Mouse (Mus musculus) cerebellum, postnatal 10 days (tissue): ENCODE data around the gene Wipi1.

Source experiments
- DNase-seq, 2 experiments: peaks; one replicate each; pipeline ENCODE4 v3.0.0; 2021; ENCODE audit warnings: mixed read lengths in 2 of 2

Wipi1 gene

DNA sequence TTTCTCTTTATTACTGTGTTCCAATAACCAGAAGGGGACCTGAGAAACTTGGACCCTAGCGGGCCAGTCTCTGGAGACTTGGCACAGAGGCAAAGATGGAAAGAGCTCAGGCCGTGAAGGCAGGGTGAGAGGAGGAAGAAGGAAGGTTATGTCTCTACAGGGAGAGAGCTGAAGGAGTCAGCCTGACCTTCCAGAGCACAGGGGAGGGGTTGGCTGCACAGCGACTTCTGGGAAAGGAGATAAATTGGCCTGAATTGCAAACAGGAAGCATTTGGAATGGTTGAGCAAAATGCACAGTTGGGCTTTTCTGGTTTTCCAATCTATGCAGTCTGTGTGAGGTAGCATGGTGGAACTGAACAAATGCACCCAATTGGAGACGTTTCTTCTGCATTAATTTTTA, 5.0 kb upstream of the Wipi1 start:
- peak in 1 of 2 experiments; percentile 23 for DNase-seq

GRCm38 (mm10) chr11:109616352-109616751, 4.6 kb upstream of the Wipi1 start:
- peak in 1 of 2 experiments; percentile 22 for DNase-seq

DNA sequence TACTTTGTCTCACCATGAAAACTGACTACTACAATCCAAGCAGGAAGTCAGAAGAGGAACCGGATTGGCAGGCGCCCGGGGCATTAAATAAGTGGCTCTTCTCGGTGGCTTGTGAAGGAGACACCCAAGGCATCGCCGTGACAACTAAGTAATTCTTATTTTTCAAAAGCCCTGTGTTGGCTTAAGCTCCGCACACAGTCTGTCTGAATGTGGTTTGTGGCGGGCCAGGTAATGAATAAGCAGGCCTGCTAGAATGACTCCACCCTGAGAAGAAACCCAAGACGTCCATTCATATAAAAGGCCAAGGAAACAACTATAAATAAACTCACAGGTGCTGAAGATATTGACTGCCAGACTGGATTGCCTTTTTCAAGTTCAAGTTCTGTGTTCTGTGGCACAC, 3.5 kb upstream of the Wipi1 start:
- no peak for DNase-seq

GRCm38 (mm10) chr11:109612871-109613529, 1.2 kb upstream of the Wipi1 start:
- DNase-seq, result no peak

DNA sequence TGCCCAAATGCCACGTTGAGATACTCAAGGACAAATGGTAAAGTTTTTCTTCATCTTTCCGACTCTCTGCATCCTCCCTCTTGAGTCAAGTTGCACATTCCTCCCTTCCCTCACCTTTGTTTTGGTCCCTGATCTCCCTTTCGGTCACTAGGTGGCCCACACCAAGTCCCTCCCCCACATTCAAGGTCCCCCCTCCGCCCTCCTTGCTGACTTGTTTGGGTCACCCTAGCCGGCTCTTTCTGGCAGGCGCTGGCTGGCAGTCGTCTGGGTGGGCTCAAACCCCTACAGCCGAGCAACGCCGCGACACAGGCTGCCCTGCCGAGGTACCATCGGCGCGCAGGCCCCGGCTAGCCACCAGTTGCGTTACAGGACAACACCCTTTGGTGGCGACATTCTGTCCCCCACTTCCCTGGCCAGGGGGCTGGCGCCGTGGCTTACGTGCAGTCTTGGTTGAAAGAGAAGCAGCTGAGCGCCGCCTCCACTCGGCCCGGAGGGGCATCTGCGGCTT, 918 bp downstream of the Wipi1 start:
- no peak for DNase-seq

DNA sequence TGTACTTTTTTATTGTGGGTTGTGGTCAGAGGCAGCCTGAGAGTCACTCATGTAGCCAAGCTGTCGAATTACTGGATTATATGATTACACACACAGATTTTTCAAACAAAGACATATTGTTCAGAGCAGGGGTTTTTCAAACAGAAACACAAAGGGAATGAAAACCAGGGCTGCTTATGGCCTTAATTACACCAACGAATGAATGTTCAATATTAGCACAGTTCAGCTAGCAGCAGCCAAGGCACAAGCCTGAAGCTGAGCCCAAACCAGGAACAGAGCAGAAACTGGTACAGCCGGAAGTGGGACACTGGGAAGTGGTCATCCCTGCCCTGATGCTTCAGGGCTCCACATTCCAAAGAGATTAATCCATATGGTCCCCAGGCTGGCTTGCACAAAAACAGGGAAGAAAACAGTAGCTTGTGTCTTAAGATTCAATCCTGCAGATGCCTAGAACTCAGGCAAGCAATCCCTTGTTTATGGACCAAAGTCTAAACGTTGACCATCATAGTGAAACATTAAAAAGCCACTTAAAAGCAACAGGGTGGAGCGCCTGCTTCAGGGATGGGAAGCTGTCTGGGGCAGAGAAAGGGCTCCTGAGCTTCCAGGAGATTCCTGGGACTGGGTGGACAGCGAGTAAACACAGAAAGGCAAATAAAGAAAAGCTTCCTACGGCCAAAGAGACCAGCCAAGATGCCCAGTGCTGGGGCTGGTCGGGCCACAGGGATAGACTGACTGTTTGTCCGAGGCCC, 1.5 kb downstream of the Wipi1 start:
- no peak for DNase-seq

GRCm38 (mm10) chr11:109608976-109609625, 2.7 kb downstream of the Wipi1 start:
- DNase-seq, result no peak

- DNase-seq, result no peak
These were observed 4.2 kb downstream of the Wipi1 start for GRCm38 (mm10) chr11:109607600-109607999.

GRCm38 (mm10) chr11:109598778-109599570, 12.8 kb downstream of the Wipi1 start:
- no peak for DNase-seq

GRCm38 (mm10) chr11:109594761-109595160, 17.0 kb downstream of the Wipi1 start:
- DNase-seq, result peak; percentile 53 to 60

- DNase-seq, result no peak
These were observed 18.4 kb downstream of the Wipi1 start for GRCm38 (mm10) chr11:109593200-109593981.

DNA sequence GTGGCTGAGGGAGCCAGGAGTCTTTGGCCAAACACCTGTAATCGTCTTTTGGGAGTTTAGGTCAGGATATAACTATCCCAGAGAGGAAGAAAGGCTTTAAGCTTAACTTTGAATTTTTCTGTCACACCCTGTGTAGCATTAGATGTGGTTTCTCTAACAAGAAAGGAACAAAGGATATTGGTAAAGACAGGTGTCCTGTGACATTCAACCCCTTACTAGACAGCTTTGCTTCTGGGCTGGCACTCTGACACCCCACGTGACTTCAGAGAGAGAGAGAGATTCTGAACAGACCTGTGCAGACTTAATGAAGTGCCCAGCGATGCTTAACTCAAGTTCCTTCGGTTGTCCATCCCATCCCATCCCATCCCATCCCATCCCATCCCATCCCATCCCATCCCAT, 20.3 kb downstream of the Wipi1 start:
- no peak for DNase-seq

GRCm38 (mm10) chr11:109590012-109590411, 21.8 kb downstream of the Wipi1 start:
- no peak for DNase-seq

GRCm38 (mm10) chr11:109587638-109588374, 24.0 kb downstream of the Wipi1 start:
- no peak for DNase-seq

DNA sequence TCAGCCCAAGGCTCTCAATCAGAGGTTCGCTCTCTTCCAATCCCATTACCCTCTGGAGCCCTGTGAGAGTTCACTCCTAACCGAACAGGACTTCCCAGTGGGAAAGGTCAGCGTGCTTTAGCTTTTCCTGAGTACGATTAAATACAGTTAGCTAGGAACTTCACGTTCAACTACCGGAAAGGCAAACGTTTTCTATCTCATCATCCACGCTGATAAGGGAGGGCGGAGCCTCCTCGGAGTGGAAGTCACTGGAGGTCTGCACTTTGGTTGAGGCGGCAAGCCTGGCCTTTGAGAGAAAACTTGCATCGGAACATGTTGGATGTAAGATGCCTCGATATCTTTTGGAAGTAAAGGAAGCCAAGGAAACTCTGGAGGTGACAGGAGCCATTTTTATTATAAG, 24.7 kb downstream of the Wipi1 start:
- DNase-seq, result no peak

DNA sequence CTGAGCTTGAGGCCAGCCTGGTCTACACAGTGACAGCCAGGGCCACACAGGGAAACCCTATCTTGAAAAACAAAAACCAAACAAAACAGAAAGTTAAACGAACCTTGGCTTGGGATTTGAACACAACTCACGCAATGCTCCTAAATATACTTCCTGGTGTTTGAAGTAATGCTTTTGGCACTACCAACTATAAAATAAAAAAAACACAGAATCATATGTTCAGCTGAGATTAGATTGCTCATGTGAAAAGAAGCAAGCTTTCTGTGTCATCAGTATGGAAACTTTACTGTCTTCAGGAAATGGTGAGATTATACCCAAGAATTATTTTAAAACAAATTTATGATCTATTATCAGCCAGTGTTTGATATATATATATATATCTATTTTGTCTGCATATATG, 25.3 kb downstream of the Wipi1 start:
- DNase-seq, result no peak

DNA sequence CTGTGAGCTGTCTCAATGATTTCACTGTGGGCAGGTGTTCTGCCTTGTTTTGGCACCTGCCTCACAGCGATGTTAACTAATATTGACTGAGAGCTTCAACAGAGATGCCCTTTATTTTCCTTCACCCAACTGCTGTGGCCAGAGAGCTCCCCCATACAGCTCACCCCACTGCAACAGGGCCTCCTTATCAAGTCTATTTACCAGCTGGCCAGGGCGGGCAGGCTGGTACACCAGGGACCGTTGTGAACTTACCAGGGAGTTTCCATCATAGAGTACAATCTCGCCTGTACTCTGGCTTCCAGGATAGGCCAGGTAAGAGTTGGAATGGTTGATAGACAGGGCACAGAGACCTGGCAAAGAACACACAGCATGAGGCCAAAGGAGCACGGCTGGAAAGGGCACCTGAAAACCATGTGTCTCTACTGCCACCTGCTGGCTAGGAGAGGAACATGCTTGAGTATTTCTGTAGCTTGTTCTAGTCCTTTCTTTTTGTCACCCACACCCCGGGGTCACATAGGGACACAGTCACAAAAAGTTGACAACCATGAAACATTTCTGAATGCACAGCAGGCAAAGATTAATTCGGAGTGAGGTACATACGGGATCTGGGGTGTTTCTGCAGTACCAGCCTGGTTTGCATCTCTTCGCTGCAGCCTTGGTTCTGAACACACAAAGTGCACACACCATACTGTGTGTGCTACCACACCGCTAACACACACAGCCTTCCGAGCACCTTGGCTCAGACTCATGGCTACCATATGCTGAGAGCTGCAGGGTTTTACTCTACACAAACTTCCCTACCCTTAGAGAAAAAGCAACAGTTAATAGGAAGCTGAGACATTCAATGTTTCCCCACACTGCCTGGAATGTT, 26.7 kb downstream of the Wipi1 start:
- peak; percentile 91 to 93 for DNase-seq

- no peak for DNase-seq
These were observed 27.8 kb downstream of the Wipi1 start for GRCm38 (mm10) chr11:109583986-109584385.

DNA sequence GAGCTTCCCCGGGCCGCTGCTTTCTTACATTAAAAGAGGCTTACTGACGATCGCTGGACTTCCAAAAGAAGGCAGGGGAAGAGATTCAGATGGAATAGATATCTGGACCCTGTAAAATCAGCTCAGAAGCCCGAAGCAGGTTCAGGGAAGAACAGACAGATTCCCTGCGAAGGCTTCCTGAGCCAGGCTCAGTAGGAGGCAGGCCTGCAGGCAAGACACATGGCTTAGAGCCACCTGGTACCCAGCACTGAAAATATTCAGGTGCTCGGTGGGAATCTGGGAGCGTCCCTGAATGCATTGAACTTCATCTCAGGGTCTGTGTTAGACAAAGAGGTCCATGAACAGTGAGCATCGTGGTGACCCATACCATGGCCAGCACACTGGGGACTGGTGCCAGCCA, 31.8 kb downstream of the Wipi1 start:
- peak in 1 of 2 experiments; percentile 39 for DNase-seq

- peak; percentile 79 to 83 for DNase-seq
These were observed 33.2 kb downstream of the Wipi1 start for GRCm38 (mm10) chr11:109578536-109578935.
